Mouse (Mus musculus): ENCODE data around the gene Strn4. TPM values are rescaled to one million over a fixed set of nuclear protein-coding genes. Genes with fewer than 3 reads are reported as not detected.

Gene Strn4
- polyA plus RNA-seq, 1 experiment: 318 TPM

DNA sequence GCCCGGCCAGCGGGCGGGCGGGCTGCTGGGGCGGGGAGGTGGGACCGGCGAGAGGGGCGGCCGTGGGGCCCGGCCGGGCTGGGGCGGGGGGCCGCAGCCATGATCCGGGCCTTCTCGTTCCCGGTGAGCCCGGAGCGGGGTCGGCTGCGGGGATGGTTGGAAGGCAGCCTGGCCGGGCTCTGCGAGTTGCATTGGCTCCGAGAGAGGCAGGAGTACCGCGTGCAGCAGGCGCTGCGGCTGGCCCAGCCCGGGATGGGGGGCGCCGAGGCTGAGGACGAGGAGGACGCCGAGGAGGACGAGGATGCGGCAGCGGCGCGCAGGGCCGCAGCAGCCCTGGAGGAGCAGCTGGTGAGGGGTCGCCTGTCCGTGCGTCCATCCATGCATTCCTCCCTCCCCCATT, 59.6 kb downstream of the Strn4 start:
- H3K36me3 ChIP-seq (ENCODE audit: control insufficient read depth, insufficient read depth, low read length): peaks cover 18% of the 10 kb centered on the region
- H3K4me1 ChIP-seq (replicated peaks; ENCODE audit: control insufficient read depth, insufficient read depth, low read length): peaks cover 20% of the 10 kb centered on the region
- under 1% methylated on average over 41 of the region's 42 CpGs for WGBS
- no peak overlapping the region for H3K27ac ChIP-seq (ENCODE audit: control insufficient read depth, insufficient read depth, low read length)
- TF ChIP-seq POLR2A (IDR thresholded peaks at IDR 0.05; ENCODE audit: control insufficient read depth, extremely low read depth, insufficient read depth, low read length, poor library complexity) (no peak), CTCF (IDR thresholded peaks at IDR 0.05; ENCODE audit: borderline replicate concordance, control insufficient read depth, extremely low read depth, insufficient read depth, low read length, poor library complexity) (no peak)
- no peaks in the 10 kb centered on the region for H3K27me3 ChIP-seq (ENCODE audit: control insufficient read depth, insufficient read depth, low read length)
- DNase-seq: no peak
- H3K4me3 ChIP-seq (ENCODE audit: control insufficient read depth, insufficient read depth, low read length): peak overlapping the region; percentile 43

DNA sequence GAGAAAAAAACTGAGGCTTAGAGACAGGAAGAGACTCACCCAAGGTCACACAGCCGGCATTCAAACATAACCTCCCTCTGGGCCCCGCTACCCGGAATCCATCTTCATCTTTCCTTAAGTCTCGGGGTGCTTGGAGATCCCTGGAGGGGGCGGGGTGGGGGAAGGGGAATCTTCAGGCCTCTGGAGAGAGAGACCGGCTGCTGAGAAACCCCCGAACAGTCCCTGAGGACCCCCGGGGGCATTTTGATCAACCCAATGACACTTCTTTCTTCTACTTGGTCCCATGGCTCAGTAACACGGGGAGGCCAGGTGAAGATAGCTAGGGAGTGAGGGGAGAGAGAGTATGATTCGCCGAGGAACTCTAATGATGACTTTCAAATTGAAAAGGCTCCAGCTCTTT, 60.3 kb downstream of the Strn4 start:
- no peak overlapping the region for H3K27ac ChIP-seq (ENCODE audit: control insufficient read depth, insufficient read depth, low read length)
- H3K36me3 ChIP-seq (ENCODE audit: control insufficient read depth, insufficient read depth, low read length): peaks cover 13% of the 10 kb centered on the region
- peaks cover 20% of the 10 kb centered on the region for H3K4me1 ChIP-seq (replicated peaks; ENCODE audit: control insufficient read depth, insufficient read depth, low read length)
- H3K27me3 ChIP-seq (ENCODE audit: control insufficient read depth, insufficient read depth, low read length): no peaks in the 10 kb centered on the region
- 54% methylated on average over 11 of the region's 11 CpGs for WGBS
- TF ChIP-seq CTCF (IDR thresholded peaks at IDR 0.05; ENCODE audit: borderline replicate concordance, control insufficient read depth, extremely low read depth, insufficient read depth, low read length, poor library complexity): no peak
- no peak for TF ChIP-seq POLR2A (IDR thresholded peaks at IDR 0.05; ENCODE audit: control insufficient read depth, extremely low read depth, insufficient read depth, low read length, poor library complexity)
- H3K4me3 ChIP-seq (ENCODE audit: control insufficient read depth, insufficient read depth, low read length): no peak overlapping the region
- no peak for DNase-seq

DNA sequence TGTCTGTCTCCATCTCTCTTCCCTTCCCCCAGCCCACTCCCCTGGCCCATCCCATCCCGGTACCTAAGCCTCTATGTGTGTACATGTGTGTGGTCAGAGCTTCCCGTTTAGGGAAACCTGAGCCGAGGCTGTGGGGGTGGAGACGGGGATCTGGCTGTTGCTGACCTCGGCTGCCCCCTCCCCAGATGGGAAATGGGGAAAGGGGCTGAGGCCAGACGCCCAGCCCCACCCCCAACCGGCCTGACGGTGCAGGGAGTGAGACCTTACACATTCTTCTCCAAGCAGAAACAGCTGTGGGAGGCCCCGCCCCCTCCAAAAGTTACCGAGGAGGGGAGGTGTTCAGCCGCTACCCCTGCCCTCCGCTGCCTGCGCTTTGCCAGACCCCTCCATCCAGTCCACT, 60.9 kb downstream of the Strn4 start:
- Histone ChIP-seq H3K4me3 (ENCODE audit: control insufficient read depth, insufficient read depth, low read length) (no peak overlapping the region), H3K27ac (ENCODE audit: control insufficient read depth, insufficient read depth, low read length) (no peak overlapping the region), H3K4me1 (replicated peaks; ENCODE audit: control insufficient read depth, insufficient read depth, low read length) (peaks cover 20% of the 10 kb centered on the region), H3K36me3 (ENCODE audit: control insufficient read depth, insufficient read depth, low read length) (peaks cover 7% of the 10 kb centered on the region), H3K27me3 (ENCODE audit: control insufficient read depth, insufficient read depth, low read length) (no peaks in the 10 kb centered on the region)
- WGBS: 23% methylated on average over 13 of the region's 13 CpGs
- TF ChIP-seq CTCF (IDR thresholded peaks at IDR 0.05; ENCODE audit: borderline replicate concordance, control insufficient read depth, extremely low read depth, insufficient read depth, low read length, poor library complexity): no peak
- no peak for TF ChIP-seq POLR2A (IDR thresholded peaks at IDR 0.05; ENCODE audit: control insufficient read depth, extremely low read depth, insufficient read depth, low read length, poor library complexity)
- peak; percentile 30 for DNase-seq

DNA sequence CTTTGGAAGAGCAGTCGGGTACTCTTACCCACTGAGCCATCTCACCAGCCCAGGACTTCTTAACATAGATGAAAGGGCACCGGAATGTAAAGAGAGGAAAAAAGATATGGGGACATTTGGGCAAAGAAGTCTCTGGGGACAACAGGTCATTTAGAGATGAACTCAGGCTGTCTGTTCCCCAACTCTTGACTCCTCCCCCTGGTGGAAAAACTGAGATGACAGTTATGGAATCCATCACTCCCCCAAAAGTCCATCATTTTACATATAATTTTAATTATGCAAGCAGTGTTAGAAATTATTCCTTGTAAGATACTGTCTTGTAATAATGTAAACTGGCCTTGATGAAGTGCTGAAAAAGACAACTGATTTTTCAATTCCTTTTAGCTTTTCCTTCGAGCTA, 62.0 kb downstream of the Strn4 start:
- DNase-seq: no peak
- no peak overlapping the region for H3K4me3 ChIP-seq (ENCODE audit: control insufficient read depth, insufficient read depth, low read length)
- no peak for TF ChIP-seq POLR2A (IDR thresholded peaks at IDR 0.05; ENCODE audit: control insufficient read depth, extremely low read depth, insufficient read depth, low read length, poor library complexity)
- no peak for TF ChIP-seq CTCF (IDR thresholded peaks at IDR 0.05; ENCODE audit: borderline replicate concordance, control insufficient read depth, extremely low read depth, insufficient read depth, low read length, poor library complexity)
- 84% methylated on average over 3 of the region's 3 CpGs for WGBS
- H3K27ac ChIP-seq (ENCODE audit: control insufficient read depth, insufficient read depth, low read length): no peak overlapping the region
- peaks cover 20% of the 10 kb centered on the region for H3K4me1 ChIP-seq (replicated peaks; ENCODE audit: control insufficient read depth, insufficient read depth, low read length)
- H3K36me3 ChIP-seq (ENCODE audit: control insufficient read depth, insufficient read depth, low read length): no peaks in the 10 kb centered on the region
- no peaks in the 10 kb centered on the region for H3K27me3 ChIP-seq (ENCODE audit: control insufficient read depth, insufficient read depth, low read length)

DNA sequence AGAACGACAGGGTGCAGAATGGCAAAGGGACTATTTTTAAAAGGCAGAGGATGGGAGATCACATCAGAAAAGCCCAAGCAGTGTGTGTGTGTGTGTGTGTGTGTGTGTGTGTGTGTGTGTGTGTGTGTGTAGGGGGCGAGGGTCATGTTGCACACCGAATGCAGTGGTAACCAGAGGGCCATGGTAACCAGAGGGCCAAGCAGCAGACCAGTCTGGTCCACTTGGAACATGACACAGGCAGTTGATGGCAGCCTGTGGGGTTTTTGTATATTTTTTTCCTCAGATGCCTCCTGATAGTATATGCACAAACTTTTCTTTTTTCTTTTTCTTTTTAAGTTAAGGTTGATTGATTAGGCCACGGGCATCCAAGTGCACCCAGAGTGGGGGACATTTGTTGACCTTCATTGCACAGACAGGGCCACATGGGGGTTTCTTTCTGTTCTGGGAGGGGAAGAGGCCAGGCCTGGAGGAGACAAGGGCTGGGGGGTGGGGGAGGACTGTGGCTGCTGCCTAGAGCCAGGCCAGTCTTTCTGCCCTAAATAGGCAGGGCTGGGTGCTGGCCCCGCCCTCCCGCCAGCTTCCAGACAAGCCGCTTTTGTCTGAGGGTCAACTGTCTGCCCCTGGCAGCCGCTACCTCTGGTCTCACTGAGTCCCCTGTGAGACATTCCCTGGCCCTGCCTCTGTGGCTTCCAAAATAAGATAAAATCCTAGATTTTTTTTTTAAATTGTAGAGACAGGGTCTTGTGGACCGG, 64.3 kb downstream of the Strn4 start:
- peaks cover 2% of the 10 kb centered on the region; the same call in 1 of the 2 replicates for H3K27me3 ChIP-seq (ENCODE audit: control insufficient read depth, insufficient read depth, low read length)
- 88% methylated on average over 9 of the region's 9 CpGs for WGBS
- DNase-seq: no peak
- TF ChIP-seq CTCF (IDR thresholded peaks at IDR 0.05; ENCODE audit: borderline replicate concordance, control insufficient read depth, extremely low read depth, insufficient read depth, low read length, poor library complexity): no peak
- no peak for TF ChIP-seq POLR2A (IDR thresholded peaks at IDR 0.05; ENCODE audit: control insufficient read depth, extremely low read depth, insufficient read depth, low read length, poor library complexity)
- H3K36me3 ChIP-seq (ENCODE audit: control insufficient read depth, insufficient read depth, low read length): no peaks in the 10 kb centered on the region
- peaks cover 12% of the 10 kb centered on the region for H3K4me1 ChIP-seq (replicated peaks; ENCODE audit: control insufficient read depth, insufficient read depth, low read length)
- H3K27ac ChIP-seq (ENCODE audit: control insufficient read depth, insufficient read depth, low read length): no peak overlapping the region
- no peak overlapping the region for H3K4me3 ChIP-seq (ENCODE audit: control insufficient read depth, insufficient read depth, low read length)

DNA sequence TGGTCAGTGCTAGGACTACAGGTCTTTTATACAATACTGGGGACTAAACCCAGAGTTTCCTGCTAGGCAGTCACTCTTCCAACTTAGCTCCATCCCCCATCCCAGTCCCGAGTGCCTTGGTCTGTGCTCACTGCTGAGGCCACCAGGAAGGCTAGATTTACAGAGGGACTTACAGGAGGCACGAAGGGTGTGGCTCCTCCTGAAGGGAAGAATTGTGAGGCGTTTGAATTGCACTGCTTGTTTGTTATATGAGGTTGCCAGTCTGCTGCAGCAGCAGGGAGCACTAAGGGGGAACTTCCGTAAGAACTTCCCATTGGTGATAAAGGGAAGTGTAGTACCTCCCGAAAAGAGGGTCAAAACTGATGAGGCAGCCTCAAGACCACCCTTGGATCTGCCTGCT, 64.9 kb downstream of the Strn4 start:
- Histone ChIP-seq H3K4me1 (replicated peaks; ENCODE audit: control insufficient read depth, insufficient read depth, low read length) (peaks cover 9% of the 10 kb centered on the region), H3K36me3 (ENCODE audit: control insufficient read depth, insufficient read depth, low read length) (no peaks in the 10 kb centered on the region), H3K27me3 (ENCODE audit: control insufficient read depth, insufficient read depth, low read length) (peaks cover 8% of the 10 kb centered on the region; the same call in 1 of the 2 replicates), H3K4me3 (ENCODE audit: control insufficient read depth, insufficient read depth, low read length) (no peak overlapping the region), H3K27ac (ENCODE audit: control insufficient read depth, insufficient read depth, low read length) (no peak overlapping the region)
- DNase-seq: no peak
- TF ChIP-seq POLR2A (IDR thresholded peaks at IDR 0.05; ENCODE audit: control insufficient read depth, extremely low read depth, insufficient read depth, low read length, poor library complexity): no peak
- no peak for TF ChIP-seq CTCF (IDR thresholded peaks at IDR 0.05; ENCODE audit: borderline replicate concordance, control insufficient read depth, extremely low read depth, insufficient read depth, low read length, poor library complexity)
- WGBS: 48% methylated on average over 5 of the region's 5 CpGs
